Mouse (Mus musculus) left cerebral cortex, adult 11 months (tissue): ENCODE measurements around the gene Diaph2.
"Not testable (repeated sequence)": the region's sequence is repeated elsewhere in the genome, so short reads cannot be mapped to it uniquely, and the experiment has no call there.

ENCODE experiments used
- DNase-seq: peaks from one replicate; pipeline ENCODE4 v3.0.0; 2022; ENCODE audit warnings: low spot score

Diaph2 gene

GRCm38 (mm10) chrX:130287032-130287431, 537.5 kb downstream of the Diaph2 start:
- DNase-seq, result no peak

- no peak for DNase-seq
Observed at GRCm38 (mm10) chrX:130289775-130290174, 540.2 kb downstream of the Diaph2 start.

- no peak for DNase-seq
Observed at GRCm38 (mm10) chrX:130350808-130351435, 601.4 kb downstream of the Diaph2 start.

- DNase-seq, result no peak
Observed at GRCm38 (mm10) chrX:130351480-130351879, 601.9 kb downstream of the Diaph2 start.

GRCm38 (mm10) chrX:130393508-130394145, 644.1 kb downstream of the Diaph2 start:
- no peak for DNase-seq

GRCm38 (mm10) chrX:130403214-130403613, 653.7 kb downstream of the Diaph2 start:
- DNase-seq, result no peak

- DNase-seq, result not testable (repeated sequence)
Observed at GRCm38 (mm10) chrX:130407471-130407870, 657.9 kb downstream of the Diaph2 start.

- DNase-seq, result no peak
Observed at GRCm38 (mm10) chrX:130408985-130409384, 659.4 kb downstream of the Diaph2 start.

- DNase-seq, result no peak
Observed at GRCm38 (mm10) chrX:130423134-130423533, 673.6 kb downstream of the Diaph2 start.

GRCm38 (mm10) chrX:130451822-130452487, 702.4 kb downstream of the Diaph2 start:
- no peak for DNase-seq

GRCm38 (mm10) chrX:130452488-130452823, 702.9 kb downstream of the Diaph2 start:
- no peak for DNase-seq

- no peak for DNase-seq
Observed at GRCm38 (mm10) chrX:130473133-130473532, 723.6 kb downstream of the Diaph2 start.

GRCm38 (mm10) chrX:130480877-130481276, 731.3 kb downstream of the Diaph2 start:
- DNase-seq, result no peak

- no peak for DNase-seq
Observed at GRCm38 (mm10) chrX:130502680-130503464, 753.3 kb downstream of the Diaph2 start.

GRCm38 (mm10) chrX:130503465-130503860, 753.9 kb downstream of the Diaph2 start:
- no peak for DNase-seq

GRCm38 (mm10) chrX:130505626-130506025, 756.1 kb downstream of the Diaph2 start:
- no peak for DNase-seq
